Mouse (Mus musculus): ENCODE measurements around the gene 2210418O10Rik. TPM values are rescaled to one million over a fixed set of nuclear protein-coding genes. Genes with fewer than 3 reads are reported as not detected.
"Not testable (repeated sequence)": the region's sequence is repeated elsewhere in the genome, so short reads cannot be mapped to it uniquely, and the experiment has no call there.

Gene 2210418O10Rik
- polyA plus RNA-seq (2014; fragmentation: Nextera tagmentation; extraction: Ambion mirVana): 7.1 and 8.6 TPM in 2 replicates

- DNase-seq (ENCODE audit: low spot score); H3K4me3 ChIP-seq (ENCODE audit: low read depth, low read length); H3K9me3 ChIP-seq (ENCODE audit: control insufficient read depth, low read length); H3K9ac ChIP-seq (ENCODE audit: low read length); H3K4me2 ChIP-seq (ENCODE audit: low read depth, severe bottlenecking); ATAC-seq (ENCODE audit: insufficient number of reproducible peaks, low FRiP score, low TSS enrichment, low read depth); H3K36me3 ChIP-seq (ENCODE audit: control insufficient read depth, insufficient read depth, low read length); H3K27me3 ChIP-seq (ENCODE audit: control insufficient read depth, insufficient read depth, low read length); H3K4me1 ChIP-seq (ENCODE audit: control insufficient read depth, insufficient read depth, low read length); H3K27ac ChIP-seq (replicated peaks; ENCODE audit: low read depth, low read length): not testable (repeated sequence)
- WGBS: no CpG with 5 or more reads among the region's 2 CpGs
Observed at GRCm38 (mm10) chr2:176226269-176226668, at the start of gene 2210418O10Rik. Gene 2210418O10Rik (plus strand): TSS chr2:176226569.

- H3K9me3 ChIP-seq (ENCODE audit: control insufficient read depth, low read length); H3K4me1 ChIP-seq (ENCODE audit: control insufficient read depth, insufficient read depth, low read length); H3K9ac ChIP-seq (ENCODE audit: low read length); H3K4me2 ChIP-seq (ENCODE audit: low read depth, severe bottlenecking); H3K27me3 ChIP-seq (ENCODE audit: control insufficient read depth, insufficient read depth, low read length); H3K4me3 ChIP-seq (ENCODE audit: low read depth, low read length); DNase-seq (ENCODE audit: low spot score); ATAC-seq (ENCODE audit: insufficient number of reproducible peaks, low FRiP score, low TSS enrichment, low read depth); H3K27ac ChIP-seq (replicated peaks; ENCODE audit: low read depth, low read length); H3K36me3 ChIP-seq (ENCODE audit: control insufficient read depth, insufficient read depth, low read length): not testable (repeated sequence)
- WGBS: no CpG with 5 or more reads among the region's 1 CpGs
Observed at GRCm38 (mm10) chr2:176248519-176248918, 22.1 kb downstream of the 2210418O10Rik start.

Other genes with a start within 250 kb of the 2210418O10Rik start
- 2.8 and 3.4 TPM in 2 replicates for gene Gm2004, start 76.7 kb upstream of the 2210418O10Rik start, polyA plus RNA-seq (2014; fragmentation: Nextera tagmentation; extraction: Ambion mirVana)
- not detected in 2 replicates for gene Gm11009, start 92.9 kb downstream of the 2210418O10Rik start, polyA plus RNA-seq (2014; fragmentation: Nextera tagmentation; extraction: Ambion mirVana)
- gene Gm14435, start 197.0 kb downstream of the 2210418O10Rik start, polyA plus RNA-seq (2014; fragmentation: Nextera tagmentation; extraction: Ambion mirVana): 12.0 and 12.5 TPM in 2 replicates